Mouse (Mus musculus): Measurements from ENCODE around the gene Wrap53. TPM values are rescaled to one million over a fixed set of nuclear protein-coding genes. Genes with fewer than 3 reads are reported as not detected.

The Wrap53 gene
- total RNA-seq, 2 experiments from 2014 or later: 8.0 to 11.3 TPM

GRCm38 (mm10) chr11:69604347-69604746 lies 24.3 kb upstream of the Wrap53 start:
- ATAC-seq (replicated peaks; ENCODE audit: poor library complexity, severe bottlenecking): no peak

GRCm38 (mm10) chr11:69603516-69603915 lies 23.5 kb upstream of the Wrap53 start:
- no peak for ATAC-seq (replicated peaks; ENCODE audit: poor library complexity, severe bottlenecking)

- ATAC-seq (replicated peaks; ENCODE audit: poor library complexity, severe bottlenecking): no peak
Observed at GRCm38 (mm10) chr11:69601768-69602167, 21.7 kb upstream of the Wrap53 start.

- ATAC-seq (replicated peaks; ENCODE audit: poor library complexity, severe bottlenecking): no peak
Observed at GRCm38 (mm10) chr11:69600098-69600497, 20.0 kb upstream of the Wrap53 start.

GRCm38 (mm10) chr11:69599436-69599835 lies 19.4 kb upstream of the Wrap53 start:
- ATAC-seq (replicated peaks; ENCODE audit: poor library complexity, severe bottlenecking): no peak

GRCm38 (mm10) chr11:69594853-69595252 lies 14.8 kb upstream of the Wrap53 start:
- ATAC-seq (replicated peaks; ENCODE audit: poor library complexity, severe bottlenecking): no peak

- no peak for ATAC-seq (replicated peaks; ENCODE audit: poor library complexity, severe bottlenecking)
Observed at GRCm38 (mm10) chr11:69592799-69593198, 12.7 kb upstream of the Wrap53 start.

- no peak for ATAC-seq (replicated peaks; ENCODE audit: poor library complexity, severe bottlenecking)
Observed at GRCm38 (mm10) chr11:69591899-69592637, 12.0 kb upstream of the Wrap53 start.

- no peak for ATAC-seq (replicated peaks; ENCODE audit: poor library complexity, severe bottlenecking)
Observed at GRCm38 (mm10) chr11:69591424-69591823, 11.4 kb upstream of the Wrap53 start.

GRCm38 (mm10) chr11:69590622-69591021 lies 10.6 kb upstream of the Wrap53 start:
- no peak for ATAC-seq (replicated peaks; ENCODE audit: poor library complexity, severe bottlenecking)

GRCm38 (mm10) chr11:69589207-69589834 lies 9.3 kb upstream of the Wrap53 start:
- no peak for ATAC-seq (replicated peaks; ENCODE audit: poor library complexity, severe bottlenecking)

GRCm38 (mm10) chr11:69585718-69586325 lies 5.8 kb upstream of the Wrap53 start:
- peak; percentile 81 for ATAC-seq (replicated peaks; ENCODE audit: poor library complexity, severe bottlenecking)

GRCm38 (mm10) chr11:69584937-69585336 lies 4.9 kb upstream of the Wrap53 start:
- no peak for ATAC-seq (replicated peaks; ENCODE audit: poor library complexity, severe bottlenecking)

GRCm38 (mm10) chr11:69584008-69584407 lies 4.0 kb upstream of the Wrap53 start:
- ATAC-seq (replicated peaks; ENCODE audit: poor library complexity, severe bottlenecking): no peak

GRCm38 (mm10) chr11:69582230-69582805 lies 2.3 kb upstream of the Wrap53 start:
- no peak for ATAC-seq (replicated peaks; ENCODE audit: poor library complexity, severe bottlenecking)

GRCm38 (mm10) chr11:69581814-69582213 lies 1.8 kb upstream of the Wrap53 start:
- no peak for ATAC-seq (replicated peaks; ENCODE audit: poor library complexity, severe bottlenecking)

GRCm38 (mm10) chr11:69581147-69581688 lies 1.2 kb upstream of the Wrap53 start:
- peak; percentile 57 for ATAC-seq (replicated peaks; ENCODE audit: poor library complexity, severe bottlenecking)

- no peak for ATAC-seq (replicated peaks; ENCODE audit: poor library complexity, severe bottlenecking)
Observed at GRCm38 (mm10) chr11:69580572-69581146, 604 bp upstream of the Wrap53 start.

- ATAC-seq (replicated peaks; ENCODE audit: poor library complexity, severe bottlenecking): peak; percentile 76
Observed at GRCm38 (mm10) chr11:69579128-69580017, 682 bp downstream of the Wrap53 start.

GRCm38 (mm10) chr11:69578301-69578700 lies 1.8 kb downstream of the Wrap53 start:
- no peak for ATAC-seq (replicated peaks; ENCODE audit: poor library complexity, severe bottlenecking)
